Mouse (Mus musculus) heart, adult 2 months (tissue): ENCODE measurements around the gene Rabl2.

Experiments used
- CTCF ChIP-seq: fragments of 200-600 bp; IDR thresholded peaks from 2 replicates; pipeline ENCODE4 v1.8.1; 2022; ENCODE audit warnings: antibody characterized with exemption, mild to moderate bottlenecking, moderate library complexity
- EP300 ChIP-seq: fragments of 200-500 bp; IDR thresholded peaks from 2 replicates; pipeline ENCODE4 v1.6.1; 2011; ENCODE audit warnings: low read depth, low read length, control low read depth; ENCODE audit not compliant: insufficient read depth
- POLR2A ChIP-seq: fragments of 200-500 bp; IDR thresholded peaks from 2 replicates; pipeline ENCODE4 v1.6.1; 2011; ENCODE audit warnings: mild to moderate bottlenecking, low read depth, low read length, control low read depth; ENCODE audit not compliant: insufficient read depth

DNA sequence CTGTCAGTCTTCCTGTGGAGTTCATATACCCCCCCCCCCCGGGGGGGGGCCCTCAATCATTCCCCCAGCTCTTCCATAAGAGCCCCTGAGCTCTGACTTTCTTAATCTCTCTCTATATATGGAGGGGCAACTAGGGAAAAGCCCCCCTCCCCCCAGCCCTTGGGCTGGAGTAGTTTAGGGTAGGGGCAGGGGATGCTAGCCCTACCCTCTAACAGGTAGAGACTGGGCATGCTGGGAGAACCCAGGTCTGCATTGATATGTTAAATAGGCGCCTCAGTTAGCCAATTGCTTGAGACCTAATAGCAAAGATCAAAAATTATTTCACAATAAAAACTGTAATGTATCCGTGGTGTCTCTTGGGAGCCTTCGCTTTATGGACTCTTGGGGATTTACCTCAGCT, 825 bp upstream of the Rabl2 start:
- TF ChIP-seq CTCF (no peak), EP300 (no peak), POLR2A (no peak)
